Mouse (Mus musculus) erythroid progenitor cell, adult 5-6 weeks (primary cell): Measurements from ENCODE around the gene Otulin. TPM values are rescaled to one million over a fixed set of nuclear protein-coding genes. Genes with fewer than 3 reads are reported as not detected.

Experiments used
- ATAC-seq: replicated peaks from 2 replicates; pipeline ENCODE4 v1.8.0; 2016; ENCODE audit warnings: moderate number of reproducible peaks, mild to moderate bottlenecking, moderate TSS enrichment, inconsistent platforms; ENCODE audit not compliant: poor library complexity, low FRiP score, severe bottlenecking
- total RNA-seq, 2 experiments: library from RNA; stranded (forward) in 1 of 2; stranded (reverse) in 1 of 2; fragments of 150-400 nt in 1 of 2; fragments of 186-747, 209-891 nt in 1 of 2; gene quantifications; 2 replicates each; pipeline versions ENCODE4 v1.2.3 to v1.2.4; 2015 to 2017; ENCODE audit warnings: low replicate concordance in 2 of 2

The Otulin gene
- total RNA-seq, 2 experiments from 2014 or later, result 21.9 to 24.7 TPM

- ATAC-seq, result no peak
These were observed 66.1 kb downstream of the Otulin start for GRCm38 (mm10) chr15:27564106-27565100.

GRCm38 (mm10) chr15:27560315-27560714, 70.2 kb downstream of the Otulin start:
- no peak for ATAC-seq

GRCm38 (mm10) chr15:27558456-27559147, 71.9 kb downstream of the Otulin start:
- ATAC-seq, result no peak

- ATAC-seq, result no peak
These were observed 76.9 kb downstream of the Otulin start for GRCm38 (mm10) chr15:27553554-27553953.

- ATAC-seq, result no peak
These were observed 78.3 kb downstream of the Otulin start for GRCm38 (mm10) chr15:27552129-27552700.

- ATAC-seq, result no peak
These were observed 79.1 kb downstream of the Otulin start for GRCm38 (mm10) chr15:27551117-27552114.

- no peak for ATAC-seq
These were observed 80.0 kb downstream of the Otulin start for GRCm38 (mm10) chr15:27550358-27550992.

GRCm38 (mm10) chr15:27549878-27550277, 80.6 kb downstream of the Otulin start:
- no peak for ATAC-seq

- ATAC-seq, result no peak
These were observed 81.4 kb downstream of the Otulin start for GRCm38 (mm10) chr15:27549071-27549470.

GRCm38 (mm10) chr15:27548110-27548509, 82.4 kb downstream of the Otulin start:
- no peak for ATAC-seq

GRCm38 (mm10) chr15:27545203-27545602, 85.3 kb downstream of the Otulin start:
- ATAC-seq, result no peak

- no peak for ATAC-seq
These were observed 90.7 kb downstream of the Otulin start for GRCm38 (mm10) chr15:27539745-27540144.

GRCm38 (mm10) chr15:27537519-27538223, 92.8 kb downstream of the Otulin start:
- ATAC-seq, result no peak

GRCm38 (mm10) chr15:27536771-27537170, 93.7 kb downstream of the Otulin start:
- ATAC-seq, result no peak

GRCm38 (mm10) chr15:27536186-27536585, 94.3 kb downstream of the Otulin start:
- no peak for ATAC-seq

- ATAC-seq, result no peak
These were observed 94.8 kb downstream of the Otulin start for GRCm38 (mm10) chr15:27535681-27536080.

- ATAC-seq, result no peak
These were observed 97.5 kb downstream of the Otulin start for GRCm38 (mm10) chr15:27533036-27533435.

GRCm38 (mm10) chr15:27530023-27530422, 100.5 kb downstream of the Otulin start:
- no peak for ATAC-seq
